ENCODE assay signal across 25 mouse cellular contexts in the genomic region with DNA sequence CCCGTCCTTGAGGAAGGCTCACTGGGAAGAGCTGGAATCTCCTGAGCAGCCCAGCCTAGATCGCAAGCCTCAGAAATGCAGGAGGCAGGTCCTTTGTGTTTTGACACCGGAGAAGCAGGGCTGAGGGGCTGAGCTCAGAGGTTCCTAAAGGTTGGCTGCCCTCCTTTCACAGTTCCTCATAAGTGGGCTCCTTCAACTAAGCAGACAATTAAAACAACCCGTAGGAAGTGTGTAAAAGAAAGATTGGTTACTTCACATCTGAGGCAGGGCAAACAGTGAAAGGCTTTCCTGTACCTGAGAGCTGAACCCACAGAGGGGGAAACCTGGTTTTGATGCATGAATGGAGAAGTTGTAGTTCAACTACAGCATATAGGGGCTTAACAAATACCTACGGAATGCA. TPM values are rescaled to one million over a fixed set of nuclear protein-coding genes. Genes with fewer than 3 reads are reported as not detected.
"Had no signal": no experiment of that assay in that cellular context is flagged by ENCODE, and none has a peak within 500 bp of the region (broad histone marks: within the 10 kb centered on the region; RNA-seq: fewer than 3 reads in every experiment).

No protein-coding gene starts in this region.

- H3K9ac ChIP-seq: heart, embryonic 13.5 days; heart, embryonic 15.5 days; hindbrain, embryonic 12.5 days; hindbrain, embryonic 14.5 days; intestine, embryonic 15.5 days; limb, embryonic 13.5 days; limb, embryonic 15.5 days had no signal

- H3K4me3 ChIP-seq: heart, adult 2 months; heart, embryonic 13.5 days; heart, embryonic 15.5 days; hindbrain, embryonic 10.5 days; hindbrain, embryonic 12.5 days; intestine, embryonic 15.5 days; layer of hippocampus, adult 2 months; limb, embryonic 13.5 days; limb, embryonic 15.5 days had no signal

- H3K9me3 ChIP-seq: heart, embryonic 13.5 days; heart, embryonic 15.5 days; hindbrain, embryonic 10.5 days; hindbrain, embryonic 12.5 days; intestine, embryonic 15.5 days; limb, embryonic 15.5 days had no signal

- H3K4me1 ChIP-seq: heart, embryonic 15.5 days; hindbrain, embryonic 10.5 days; hindbrain, embryonic 12.5 days; intestine, embryonic 15.5 days had no signal

- ATAC-seq: hindbrain, embryonic 16.5 days; inflammation-experienced regulatory T-cells, adult 6 months; intestine, embryonic 15.5 days; intestine, postnatal 0 days had no signal

- H3K4me2 ChIP-seq: heart, embryonic 11.5 days; heart, embryonic 13.5 days; heart, embryonic 15.5 days; hindbrain, embryonic 12.5 days; hindbrain, embryonic 14.5 days; intestine, embryonic 15.5 days; limb, embryonic 13.5 days; limb, embryonic 15.5 days; liver, embryonic 11.5 days had no signal

- H3K27me3 ChIP-seq: intestine, embryonic 15.5 days had no signal

- H3K36me3 ChIP-seq: heart, embryonic 13.5 days; heart, embryonic 15.5 days; hindbrain, embryonic 10.5 days; hindbrain, embryonic 12.5 days; intestine, embryonic 15.5 days; limb, embryonic 13.5 days; limb, embryonic 15.5 days had no signal

- H3K27ac ChIP-seq: heart, adult 2 months; heart, embryonic 13.5 days; heart, embryonic 15.5 days; hindbrain, embryonic 10.5 days; hindbrain, embryonic 12.5 days; hindbrain, embryonic 14.5 days; intestine, embryonic 15.5 days; layer of hippocampus, adult 2 months; limb, embryonic 13.5 days; limb, embryonic 15.5 days had no signal

- DNase-seq: gastrocnemius, postnatal 25 days; heart, adult 11 months; heart, adult 2 months; heart, postnatal 14 days; heart, postnatal 36 days; kidney, adult 18-20 months; kidney, adult 8-10 months; kidney, postnatal 10 days; kidney, postnatal 25 days; kidney, postnatal 4 days; left cerebral cortex, postnatal 4 days had no signal

RNA-seq across cellular contexts. Expression of a gene that starts 26.5 kb away (rescaled TPM):
- polyA plus RNA-seq: inflammation-experienced regulatory T-cells, adult 6 months had no signal
